Mouse (Mus musculus): ENCODE measurements around the gene Repin1. TPM values are rescaled to one million over a fixed set of nuclear protein-coding genes. Genes with fewer than 3 reads are reported as not detected.
A peak's percentile ranks its signal among the peaks of the same experiment; 100 is the strongest.

Gene Repin1
- polyA plus RNA-seq, 1 experiment: 9.1 TPM

- H3ac ChIP-seq (ENCODE audit: control insufficient read depth, insufficient read length, low read depth): peak overlapping the region; percentile 12
- H3K79me2 ChIP-seq (ENCODE audit: control insufficient read depth, insufficient read depth): peaks cover 42% of the 10 kb centered on the region
- peaks cover 22% of the 10 kb centered on the region for H3K79me3 ChIP-seq (ENCODE audit: low read depth)
- TF ChIP-seq CEBPB (IDR thresholded peaks at IDR 0.05; ENCODE audit: low read depth) (no peak), MYOG (IDR thresholded peaks at IDR 0.05; ENCODE audit: control insufficient read depth, extremely low read depth, insufficient read length) (no peak), USF1 (IDR thresholded peaks at IDR 0.05; ENCODE audit: low read depth) (no peak), MAX (IDR thresholded peaks at IDR 0.05) (no peak), FOSL1 (IDR thresholded peaks at IDR 0.05; ENCODE audit: insufficient read depth, low read length, poor library complexity, severe bottlenecking) (no peak), CTCF (IDR thresholded peaks at IDR 0.05; ENCODE audit: control insufficient read depth, insufficient read depth, insufficient read length) (no peak), MYOD1 (IDR thresholded peaks at IDR 0.05; ENCODE audit: control insufficient read depth, insufficient read length, low read depth) (no peak)
- peaks cover 31% of the 10 kb centered on the region for H3K36me3 ChIP-seq (ENCODE audit: control insufficient read depth, insufficient read depth)
- H3K4me3 ChIP-seq (ENCODE audit: insufficient read depth, poor library complexity, severe bottlenecking): no peak overlapping the region
- no peaks in the 10 kb centered on the region for H3K27me3 ChIP-seq (ENCODE audit: control insufficient read depth, insufficient read depth, insufficient read length)
Measured at GRCm38 (mm10) chr6:48595278-48595677, 1.6 kb downstream of the Repin1 start.

GRCm38 (mm10) chr6:48596545-48597232 is 3.0 kb downstream of the Repin1 start:
- no peak for TF ChIP-seq CTCF (IDR thresholded peaks at IDR 0.05; ENCODE audit: control insufficient read depth, insufficient read depth, insufficient read length)
- TF ChIP-seq MAX (IDR thresholded peaks at IDR 0.05): no peak
- TF ChIP-seq MYOG (IDR thresholded peaks at IDR 0.05; ENCODE audit: control insufficient read depth, extremely low read depth, insufficient read length): no peak
- TF ChIP-seq USF1 (IDR thresholded peaks at IDR 0.05; ENCODE audit: low read depth): no peak
- H3K4me3 ChIP-seq (ENCODE audit: insufficient read depth, poor library complexity, severe bottlenecking): no peak overlapping the region
- peaks cover 22% of the 10 kb centered on the region for H3K79me3 ChIP-seq (ENCODE audit: low read depth)

GRCm38 (mm10) chr6:48597233-48597625 is 3.5 kb downstream of the Repin1 start:
- peaks cover 22% of the 10 kb centered on the region for H3K79me3 ChIP-seq (ENCODE audit: low read depth)
- no peaks in the 10 kb centered on the region for H3K27me3 ChIP-seq (ENCODE audit: control insufficient read depth, insufficient read depth, insufficient read length)
- H3K4me3 ChIP-seq (ENCODE audit: insufficient read depth, poor library complexity, severe bottlenecking): no peak overlapping the region
- H3K36me3 ChIP-seq (ENCODE audit: control insufficient read depth, insufficient read depth): peaks cover 31% of the 10 kb centered on the region
- TF ChIP-seq CEBPB (IDR thresholded peaks at IDR 0.05; ENCODE audit: low read depth) (no peak), CTCF (IDR thresholded peaks at IDR 0.05; ENCODE audit: control insufficient read depth, insufficient read depth, insufficient read length) (no peak), USF1 (IDR thresholded peaks at IDR 0.05; ENCODE audit: low read depth) (no peak), MYOG (IDR thresholded peaks at IDR 0.05; ENCODE audit: control insufficient read depth, extremely low read depth, insufficient read length) (no peak), MAX (IDR thresholded peaks at IDR 0.05) (no peak), MYOD1 (IDR thresholded peaks at IDR 0.05; ENCODE audit: control insufficient read depth, insufficient read length, low read depth) (no peak), FOSL1 (IDR thresholded peaks at IDR 0.05; ENCODE audit: insufficient read depth, low read length, poor library complexity, severe bottlenecking) (no peak)
- H3ac ChIP-seq (ENCODE audit: control insufficient read depth, insufficient read length, low read depth): no peak overlapping the region
- peaks cover 42% of the 10 kb centered on the region for H3K79me2 ChIP-seq (ENCODE audit: control insufficient read depth, insufficient read depth)

More at GRCm38 (mm10) chr6:48596545-48597232, 3.0 kb downstream of the Repin1 start:
- peaks cover 31% of the 10 kb centered on the region for H3K36me3 ChIP-seq (ENCODE audit: control insufficient read depth, insufficient read depth)
- H3ac ChIP-seq (ENCODE audit: control insufficient read depth, insufficient read length, low read depth): no peak overlapping the region
- H3K79me2 ChIP-seq (ENCODE audit: control insufficient read depth, insufficient read depth): peaks cover 42% of the 10 kb centered on the region
- no peaks in the 10 kb centered on the region for H3K27me3 ChIP-seq (ENCODE audit: control insufficient read depth, insufficient read depth, insufficient read length)

- H3K79me2 ChIP-seq (ENCODE audit: control insufficient read depth, insufficient read depth): peaks cover 24% of the 10 kb centered on the region
- no peak overlapping the region for H3ac ChIP-seq (ENCODE audit: control insufficient read depth, insufficient read length, low read depth)
- H3K4me3 ChIP-seq (ENCODE audit: insufficient read depth, poor library complexity, severe bottlenecking): no peak overlapping the region
- peaks cover 8% of the 10 kb centered on the region for H3K79me3 ChIP-seq (ENCODE audit: low read depth)
- no peak for TF ChIP-seq CTCF (IDR thresholded peaks at IDR 0.05; ENCODE audit: control insufficient read depth, insufficient read depth, insufficient read length)
- no peak for TF ChIP-seq FOSL1 (IDR thresholded peaks at IDR 0.05; ENCODE audit: insufficient read depth, low read length, poor library complexity, severe bottlenecking)
- TF ChIP-seq USF1 (IDR thresholded peaks at IDR 0.05; ENCODE audit: low read depth): no peak
- no peak for TF ChIP-seq MYOG (IDR thresholded peaks at IDR 0.05; ENCODE audit: control insufficient read depth, extremely low read depth, insufficient read length)
- TF ChIP-seq MAX (IDR thresholded peaks at IDR 0.05): no peak
- TF ChIP-seq CEBPB (IDR thresholded peaks at IDR 0.05; ENCODE audit: low read depth): no peak
- TF ChIP-seq MYOD1 (IDR thresholded peaks at IDR 0.05; ENCODE audit: control insufficient read depth, insufficient read length, low read depth): no peak
- H3K27me3 ChIP-seq (ENCODE audit: control insufficient read depth, insufficient read depth, insufficient read length): no peaks in the 10 kb centered on the region
- H3K36me3 ChIP-seq (ENCODE audit: control insufficient read depth, insufficient read depth): peaks cover 31% of the 10 kb centered on the region
Measured at GRCm38 (mm10) chr6:48600594-48600993, 6.9 kb downstream of the Repin1 start.

GRCm38 (mm10) chr6:48601271-48602079 is 7.8 kb downstream of the Repin1 start, which contains the start of gene Zfp775:
Zfp775 (plus strand) TSS chr6:48602063.
- peak; percentile 7 for TF ChIP-seq USF1 (IDR thresholded peaks at IDR 0.05; ENCODE audit: low read depth)
- TF ChIP-seq MAX (IDR thresholded peaks at IDR 0.05): no peak
- H3ac ChIP-seq (ENCODE audit: control insufficient read depth, insufficient read length, low read depth): peak within 1 kb of the TSS; percentile 62

More at GRCm38 (mm10) chr6:48601271-48602079, 7.8 kb downstream of the Repin1 start, which contains the start of gene Zfp775:
- Histone ChIP-seq H3K27me3 (ENCODE audit: control insufficient read depth, insufficient read depth, insufficient read length) (no peaks in the 10 kb centered on the region), H3K79me2 (ENCODE audit: control insufficient read depth, insufficient read depth) (peaks cover 15% of the 10 kb centered on the region), H3K79me3 (ENCODE audit: low read depth) (peaks cover 3% of the 10 kb centered on the region), H3K4me3 (ENCODE audit: insufficient read depth, poor library complexity, severe bottlenecking) (peak within 1 kb of the TSS; percentile 55), H3K36me3 (ENCODE audit: control insufficient read depth, insufficient read depth) (peaks cover 23% of the 10 kb centered on the region)

Data from C2C12 (cell line).